Mouse (Mus musculus): ENCODE results near the gene Cpa1.

The Cpa1 gene

DNA sequence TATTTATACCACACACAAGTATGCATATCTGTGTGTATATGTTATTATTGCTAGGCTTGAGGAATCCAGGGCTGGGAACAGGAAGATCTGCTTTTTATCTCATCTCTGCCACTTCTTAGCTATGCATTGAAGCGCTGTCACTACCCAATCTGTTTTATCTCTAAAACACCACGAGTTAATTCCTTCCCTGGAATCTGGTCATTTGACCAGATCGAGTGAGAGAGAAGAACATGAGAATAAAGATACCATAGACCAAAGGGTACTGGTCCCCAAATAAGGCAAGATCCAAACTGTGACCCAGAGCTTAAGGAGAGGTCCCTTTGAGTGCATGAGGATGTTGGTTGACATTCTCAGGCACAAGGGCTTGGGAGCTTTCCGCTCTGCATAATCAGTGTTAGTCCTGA lies 17.0 kb upstream of the Cpa1 start:
- no peak for DNase-seq

- no peak for DNase-seq
Measured at GRCm38 (mm10) chr6:30624763-30625162, 14.3 kb upstream of the Cpa1 start.

- peak; percentile 59 to 65 for DNase-seq
Measured at GRCm38 (mm10) chr6:30628152-30628551, 10.9 kb upstream of the Cpa1 start.

DNA sequence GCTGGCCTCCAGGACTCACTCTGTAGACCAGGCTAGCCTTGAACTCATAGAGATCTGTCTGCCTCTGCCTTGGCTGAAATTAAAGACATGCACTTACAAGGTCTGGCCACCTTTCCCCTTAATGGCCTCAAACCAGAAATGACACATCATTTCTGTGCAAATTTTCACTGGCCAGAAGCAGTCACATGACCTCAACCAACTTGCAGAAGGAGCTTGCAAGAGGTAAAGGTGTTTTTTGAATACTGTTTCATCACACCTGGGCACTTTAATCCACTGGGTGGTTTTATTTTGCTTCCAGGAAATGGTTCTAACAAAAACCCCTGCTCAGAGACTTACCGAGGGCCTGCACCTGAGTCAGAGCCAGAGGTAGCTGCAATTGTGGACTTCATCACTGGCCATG lies 9.0 kb upstream of the Cpa1 start:
- DNase-seq: no peak

DNA sequence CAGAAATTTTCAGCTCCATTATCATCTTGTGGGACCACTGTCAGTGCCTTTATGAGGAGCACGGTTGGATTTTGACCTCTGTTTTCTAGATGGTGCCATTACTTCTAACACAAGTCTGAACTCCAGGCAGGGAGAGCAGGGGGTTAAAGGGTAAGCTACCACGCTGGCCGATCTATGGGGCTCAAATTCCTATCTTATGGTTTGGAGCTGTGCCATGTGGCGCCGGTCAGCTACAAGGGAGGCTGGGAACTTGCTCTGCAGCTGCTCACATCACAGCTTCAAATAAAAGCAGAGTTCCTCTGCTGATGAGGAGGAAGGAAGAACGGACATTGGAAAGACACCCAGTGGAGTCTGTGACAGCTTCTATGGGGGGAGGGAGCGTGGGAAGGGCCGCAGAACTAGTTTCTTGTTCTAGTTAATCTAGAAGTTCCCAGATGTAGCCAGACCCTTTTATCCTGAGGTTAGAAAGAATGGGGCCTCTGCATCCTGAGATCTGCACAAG lies 3.6 kb upstream of the Cpa1 start:
- no peak for DNase-seq

DNA sequence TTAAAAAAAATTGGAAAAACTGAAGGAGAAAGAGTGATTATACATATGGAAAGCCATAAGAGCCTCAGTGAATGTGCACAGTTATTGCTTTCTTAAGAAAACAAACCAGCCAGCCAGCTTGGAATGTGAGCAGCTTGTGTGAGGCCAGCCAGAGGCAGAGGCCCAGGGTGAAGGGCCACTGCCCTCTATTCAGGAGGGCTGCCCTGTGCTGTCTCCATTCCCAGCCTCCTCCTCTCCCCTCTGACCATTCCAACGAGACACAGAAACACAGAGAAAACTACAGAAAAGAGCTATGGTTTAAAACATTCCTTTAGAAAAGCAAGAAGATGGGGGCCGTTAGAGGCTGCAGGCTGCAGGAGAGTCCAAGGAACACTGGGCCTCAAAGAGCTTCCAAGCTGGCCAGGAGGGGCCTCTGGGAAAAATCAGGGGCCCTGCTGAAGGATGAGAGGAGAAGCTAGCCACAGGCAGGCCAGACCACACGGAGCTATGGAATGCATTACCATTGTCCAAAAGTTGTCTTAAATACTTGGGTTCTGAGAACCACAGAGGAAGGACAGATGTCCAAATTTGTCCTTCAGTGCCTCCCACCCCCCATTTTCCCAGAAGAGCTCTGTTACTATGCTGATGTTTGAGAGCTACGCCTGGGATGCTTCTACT lies 2.7 kb upstream of the Cpa1 start:
- DNase-seq: no peak

- DNase-seq: peak; percentile 32 to 44
Measured at GRCm38 (mm10) chr6:30643694-30644460, 4.9 kb downstream of the Cpa1 start.

- DNase-seq: no peak
Measured at GRCm38 (mm10) chr6:30644462-30644861, 5.4 kb downstream of the Cpa1 start.

GRCm38 (mm10) chr6:30645379-30645778 lies 6.4 kb downstream of the Cpa1 start:
- no peak for DNase-seq

GRCm38 (mm10) chr6:30649651-30650296 lies 10.8 kb downstream of the Cpa1 start:
- peak; percentile 43 to 45 for DNase-seq

GRCm38 (mm10) chr6:30652425-30653188 lies 13.6 kb downstream of the Cpa1 start:
- no peak for DNase-seq

DNA sequence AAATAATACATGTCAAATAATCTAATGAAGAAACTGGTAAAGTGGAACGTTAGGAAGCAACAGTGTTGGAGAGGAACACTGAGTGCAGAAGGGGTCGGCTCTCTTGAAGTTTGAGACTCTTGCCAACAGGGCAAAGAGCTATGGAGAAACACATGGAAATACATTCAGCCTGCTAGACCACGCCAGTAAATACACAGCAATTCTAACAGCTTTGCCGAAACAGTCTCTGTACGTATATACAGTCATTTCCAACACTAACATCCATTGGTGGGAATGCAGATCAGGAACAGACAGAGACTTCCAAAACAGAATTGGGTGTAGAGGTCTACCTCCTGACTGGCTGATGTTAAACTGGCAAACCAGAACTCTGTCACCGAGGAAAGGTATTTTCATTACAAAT lies 14.5 kb downstream of the Cpa1 start:
- DNase-seq: no peak

- no peak for DNase-seq
Measured at GRCm38 (mm10) chr6:30654402-30654859, 15.4 kb downstream of the Cpa1 start.

GRCm38 (mm10) chr6:30654932-30655331 lies 15.9 kb downstream of the Cpa1 start:
- DNase-seq: no peak

GRCm38 (mm10) chr6:30657279-30657678 lies 18.3 kb downstream of the Cpa1 start:
- no peak for DNase-seq

GRCm38 (mm10) chr6:30658619-30659018 lies 19.6 kb downstream of the Cpa1 start:
- no peak for DNase-seq

GRCm38 (mm10) chr6:30664776-30665175 lies 25.8 kb downstream of the Cpa1 start:
- DNase-seq: no peak

- no peak for DNase-seq
Measured at GRCm38 (mm10) chr6:30665296-30665695, 26.3 kb downstream of the Cpa1 start.

GRCm38 (mm10) chr6:30666043-30666442 lies 27.0 kb downstream of the Cpa1 start:
- DNase-seq: no peak

DNA sequence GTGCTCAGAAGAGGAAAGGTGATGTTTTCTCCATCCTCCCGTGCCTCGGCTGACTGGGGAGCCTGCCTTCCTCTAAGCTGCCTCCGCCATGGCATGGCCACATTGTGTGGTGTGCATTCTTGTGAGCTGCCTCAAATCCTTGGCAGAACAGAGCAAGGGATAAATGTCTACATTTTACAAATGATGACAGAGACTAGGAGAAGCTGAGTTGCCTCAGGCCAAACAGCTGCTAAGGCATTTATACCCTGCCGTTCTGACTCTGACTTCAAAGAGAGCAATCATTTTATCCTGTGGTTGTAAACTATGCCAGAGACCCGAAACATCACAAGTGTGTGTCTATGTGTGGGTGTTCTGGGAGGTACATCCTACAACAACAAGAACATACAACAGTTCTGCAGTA lies 28.6 kb downstream of the Cpa1 start:
- DNase-seq: no peak

DNA sequence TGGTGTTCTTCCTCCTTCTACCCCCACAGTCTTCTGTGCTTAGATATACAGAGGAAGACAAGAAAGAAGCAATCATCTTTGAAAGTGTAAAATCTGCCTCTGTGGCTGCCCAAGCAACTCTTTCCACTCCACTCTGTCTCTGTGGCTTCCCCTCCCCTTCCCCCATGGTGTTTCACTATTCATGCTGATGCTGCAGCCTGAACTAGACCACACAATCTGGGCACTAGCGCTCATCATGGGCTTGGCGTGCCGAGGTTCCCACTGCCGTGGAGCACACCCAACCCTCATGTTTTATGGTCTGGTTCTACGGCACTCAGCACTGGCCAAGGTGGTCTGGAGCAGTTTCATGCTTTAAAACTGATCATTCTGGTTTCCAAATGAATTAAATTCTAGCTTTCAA lies 32.7 kb downstream of the Cpa1 start:
- DNase-seq: peak in 1 of 2 experiments; percentile 24

DNA sequence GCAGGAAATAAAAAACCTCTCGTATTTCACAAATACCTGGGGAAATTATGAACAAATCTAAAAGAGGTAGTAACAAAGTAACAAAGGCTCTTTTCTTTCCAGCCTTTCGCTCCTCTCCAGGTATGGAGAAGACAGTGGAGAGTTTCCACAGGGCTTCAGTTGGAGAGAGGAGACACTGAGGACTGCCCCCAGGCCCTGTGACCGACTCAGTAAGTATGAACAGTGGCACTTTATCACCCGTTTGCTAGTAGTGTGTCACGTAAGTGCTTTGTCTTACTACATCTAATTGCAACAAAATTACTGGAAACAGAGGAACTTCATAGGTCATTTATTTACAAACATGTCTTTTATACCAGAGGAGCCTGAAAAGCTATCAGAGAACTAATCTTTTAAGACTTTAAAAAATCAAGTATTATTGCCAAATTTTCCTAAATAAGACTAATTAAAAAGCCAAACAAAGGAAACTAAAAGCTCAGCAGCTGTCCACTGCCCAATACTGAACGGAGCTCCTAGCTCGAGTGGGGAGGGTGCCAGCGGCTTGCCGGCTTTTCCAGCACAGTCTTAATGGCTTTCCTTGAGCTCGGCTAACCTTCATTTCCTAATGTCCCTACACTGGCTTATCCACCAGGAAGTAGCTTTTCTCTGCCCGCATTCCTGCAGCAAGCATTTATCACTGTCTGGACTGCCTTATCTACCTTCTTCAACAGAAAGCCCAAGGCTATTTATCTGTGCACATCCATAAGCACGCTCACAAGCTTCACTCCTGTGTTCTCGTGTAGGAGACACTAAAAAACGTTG lies 34.9 kb downstream of the Cpa1 start:
- DNase-seq: peak; percentile 57 to 58

Data from cerebellum, postnatal 14 days (tissue).